Mouse (Mus musculus) large intestine, adult 2 months (tissue): ENCODE results near the gene Epor. TPM values are rescaled to one million over a fixed set of nuclear protein-coding genes. Genes with fewer than 3 reads are reported as not detected.

Experiments used
- DNase-seq: peaks from one replicate; pipeline ENCODE4 v3.0.0-alpha.2; 2012; ENCODE audit warnings: low read depth, low spot score
- WGBS: fragments of 180-500 bp; shearing (Covaris S2); methylation state at CpG from one replicate; pipeline ENCODE4 v1.1.7; 2018; 5-methylcytosine and 5-hydroxymethylcytosine counted together
- polyA plus RNA-seq: library from polyadenylated mRNA; depleted of rRNA; stranded (reverse); fragments of >200 nt; gene quantifications from 2 replicates; pipeline ENCODE4 v1.2.3, GENCODE M21; 2012; rRNA removed

Epor gene
- polyA plus RNA-seq, result 1.1 and 1.8 TPM in 2 replicates

- 39% methylated on average over 8 of the region's 8 CpGs for WGBS
- no peak for DNase-seq
Observed at GRCm38 (mm10) chr9:21963417-21963816, at the start of gene Epor. Epor (minus strand) TSS chr9:21963506.

- WGBS, result 91% methylated on average over 13 of the region's 13 CpGs
- no peak for DNase-seq
Observed at GRCm38 (mm10) chr9:22012731-22013130, 49.4 kb upstream of the Epor start.

- WGBS, result 83% methylated on average over 5 of the region's 5 CpGs
Observed at GRCm38 (mm10) chr9:22011055-22011454, 47.7 kb upstream of the Epor start.

GRCm38 (mm10) chr9:22004546-22004945 lies 41.2 kb upstream of the Epor start:
- DNase-seq, result no peak
- WGBS, result 66% methylated on average over 12 of the region's 12 CpGs

More at GRCm38 (mm10) chr9:22011055-22011454, 47.7 kb upstream of the Epor start:
- no peak for DNase-seq

- under 1% methylated on average over 18 of the region's 18 CpGs for WGBS
- no peak for DNase-seq
Observed at GRCm38 (mm10) chr9:22003163-22003554, 39.9 kb upstream of the Epor start.

GRCm38 (mm10) chr9:22002194-22003162 lies 39.2 kb upstream of the Epor start, which contains the start of the genes Ccdc151 and Prkcsh:
Ccdc151 (minus strand) TSS chr9:22002634.
Prkcsh (plus strand) TSS chr9:22002806.
- peak; percentile 99 for DNase-seq
- WGBS, result 7% methylated on average over 57 of the region's 57 CpGs

- no peak for DNase-seq
- 86% methylated on average over 4 of the region's 4 CpGs for WGBS
Observed at GRCm38 (mm10) chr9:22001633-22002032, 38.3 kb upstream of the Epor start.

GRCm38 (mm10) chr9:22000296-22000695 lies 37.0 kb upstream of the Epor start:
- 93% methylated on average over 6 of the region's 6 CpGs for WGBS
- no peak for DNase-seq

- WGBS, result 77% methylated on average over 3 of the region's 3 CpGs
- no peak for DNase-seq
Observed at GRCm38 (mm10) chr9:21996178-21996867, 33.0 kb upstream of the Epor start.

- WGBS, result 62% methylated on average over 4 of the region's 4 CpGs
- no peak for DNase-seq
Observed at GRCm38 (mm10) chr9:21992227-21992626, 28.9 kb upstream of the Epor start.

- no peak for DNase-seq
Observed at GRCm38 (mm10) chr9:21989230-21990110, 26.2 kb upstream of the Epor start, which contains the start of gene Rgl3. Rgl3 (minus strand) TSS chr9:21989446.

GRCm38 (mm10) chr9:21988421-21989101 lies 25.3 kb upstream of the Epor start:
- WGBS, result 3% methylated on average over 32 of the region's 32 CpGs
- no peak for DNase-seq

More at GRCm38 (mm10) chr9:21989230-21990110, 26.2 kb upstream of the Epor start, which contains the start of gene Rgl3:
- WGBS, result 2% methylated on average over 42 of the region's 42 CpGs

- WGBS, result 22% methylated on average over 36 of the region's 36 CpGs
- DNase-seq, result no peak
Observed at GRCm38 (mm10) chr9:21987592-21988342, 24.5 kb upstream of the Epor start.

- no peak for DNase-seq
- 45% methylated on average over 3 of the region's 3 CpGs for WGBS
Observed at GRCm38 (mm10) chr9:21983911-21984310, 20.6 kb upstream of the Epor start.

- DNase-seq, result no peak
- WGBS, result 84% methylated on average over 4 of the region's 4 CpGs
Observed at GRCm38 (mm10) chr9:21978398-21979128, 15.3 kb upstream of the Epor start.

- 38% methylated on average over 2 of the region's 2 CpGs for WGBS
- DNase-seq, result no peak
Observed at GRCm38 (mm10) chr9:21977972-21978371, 14.7 kb upstream of the Epor start.

GRCm38 (mm10) chr9:21977331-21977730 lies 14.0 kb upstream of the Epor start:
- WGBS, result 80% methylated on average over 5 of the region's 5 CpGs
- no peak for DNase-seq
